Mouse (Mus musculus): ENCODE measurements at regions not wholly inside any gene's neighbourhood (a gene's known extent, or its start where the extent isn't known, plus 50 kb on each side); places are given as distances from the start of the nearest gene placed in this dataset.

DNA sequence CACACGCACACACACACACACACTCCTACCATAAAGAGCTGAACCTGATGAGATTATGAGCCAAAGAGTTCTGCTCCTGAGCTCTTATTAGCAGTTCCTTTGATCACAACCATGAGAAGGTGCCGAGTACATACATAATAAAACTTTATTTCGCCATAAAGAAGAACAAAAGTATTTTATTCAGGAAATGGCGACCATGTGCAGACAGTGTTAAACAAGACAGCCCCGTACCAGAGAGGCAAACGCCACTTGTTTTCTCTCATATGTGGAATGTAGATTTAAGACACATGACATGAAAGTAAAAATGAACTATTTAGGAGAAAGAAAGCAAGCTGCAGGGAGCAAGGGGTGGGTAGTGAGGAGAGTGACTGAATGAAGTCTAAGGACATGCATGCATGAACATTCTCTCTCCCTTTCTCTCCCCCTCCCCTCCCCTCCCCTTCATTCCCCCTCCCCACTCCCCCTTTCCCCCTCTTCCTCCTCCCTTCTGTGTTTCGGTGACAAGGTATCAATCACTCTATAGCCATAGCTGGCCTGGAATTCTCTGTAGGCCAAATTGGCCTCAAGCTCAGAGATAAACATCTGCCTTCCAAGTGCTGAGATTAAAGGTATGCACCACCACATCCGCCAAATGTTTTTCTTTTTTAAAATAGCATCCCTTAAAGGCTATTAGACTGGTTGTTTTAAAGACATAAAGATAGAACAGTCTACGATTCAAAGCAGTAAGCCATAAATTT lies 266.0 kb upstream of the Map3k7 start:
- Histone ChIP-seq H3K79me3 (ENCODE audit: low read depth) (no peaks in the 10 kb centered on the region), H3K79me2 (ENCODE audit: control insufficient read depth, insufficient read depth) (no peaks in the 10 kb centered on the region), H3K36me3 (ENCODE audit: control insufficient read depth, insufficient read depth) (no peaks in the 10 kb centered on the region), H3ac (ENCODE audit: control insufficient read depth, insufficient read length, low read depth) (no peak overlapping the region), H3K4me3 (ENCODE audit: insufficient read depth, poor library complexity, severe bottlenecking) (no peak overlapping the region), H3K27me3 (ENCODE audit: control insufficient read depth, insufficient read depth, insufficient read length) (no peaks in the 10 kb centered on the region)
- TF ChIP-seq CEBPB (IDR thresholded peaks at IDR 0.05; ENCODE audit: low read depth) (no peak), USF1 (IDR thresholded peaks at IDR 0.05; ENCODE audit: low read depth) (no peak), MYOG (IDR thresholded peaks at IDR 0.05; ENCODE audit: control insufficient read depth, extremely low read depth, insufficient read length) (no peak), CTCF (IDR thresholded peaks at IDR 0.05; ENCODE audit: control insufficient read depth, insufficient read depth, insufficient read length) (no peak), MYOD1 (IDR thresholded peaks at IDR 0.05; ENCODE audit: control insufficient read depth, insufficient read length, low read depth) (no peak), FOSL1 (IDR thresholded peaks at IDR 0.05; ENCODE audit: insufficient read depth, low read length, poor library complexity, severe bottlenecking) (no peak), MAX (IDR thresholded peaks at IDR 0.05) (no peak)

DNA sequence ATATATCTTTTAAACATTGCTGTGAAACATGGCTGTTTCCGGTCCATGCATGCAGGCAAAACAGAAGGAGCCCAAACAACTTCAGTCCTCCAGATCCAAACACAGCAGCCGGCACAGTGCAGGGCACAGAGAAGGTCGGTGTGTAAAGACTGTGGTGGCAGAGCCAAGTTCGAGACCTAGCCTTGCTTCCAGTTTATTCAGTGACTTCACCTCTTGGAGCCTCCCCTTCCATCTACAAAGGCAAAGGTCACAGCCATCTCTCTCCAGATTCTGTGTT lies 265.5 kb upstream of the Map3k7 start:
- no peaks in the 10 kb centered on the region for H3K79me2 ChIP-seq (ENCODE audit: control insufficient read depth, insufficient read depth)
- TF ChIP-seq MYOD1 (IDR thresholded peaks at IDR 0.05; ENCODE audit: control insufficient read depth, insufficient read length, low read depth) = no peak
- TF ChIP-seq CTCF (IDR thresholded peaks at IDR 0.05; ENCODE audit: control insufficient read depth, insufficient read depth, insufficient read length) = no peak
- TF ChIP-seq MAX (IDR thresholded peaks at IDR 0.05) = no peak
- TF ChIP-seq MYOG (IDR thresholded peaks at IDR 0.05; ENCODE audit: control insufficient read depth, extremely low read depth, insufficient read length) = no peak
- no peak for TF ChIP-seq CEBPB (IDR thresholded peaks at IDR 0.05; ENCODE audit: low read depth)
- TF ChIP-seq FOSL1 (IDR thresholded peaks at IDR 0.05; ENCODE audit: insufficient read depth, low read length, poor library complexity, severe bottlenecking) = no peak
- no peak for TF ChIP-seq USF1 (IDR thresholded peaks at IDR 0.05; ENCODE audit: low read depth)
- H3K27me3 ChIP-seq (ENCODE audit: control insufficient read depth, insufficient read depth, insufficient read length) = no peaks in the 10 kb centered on the region

DNA sequence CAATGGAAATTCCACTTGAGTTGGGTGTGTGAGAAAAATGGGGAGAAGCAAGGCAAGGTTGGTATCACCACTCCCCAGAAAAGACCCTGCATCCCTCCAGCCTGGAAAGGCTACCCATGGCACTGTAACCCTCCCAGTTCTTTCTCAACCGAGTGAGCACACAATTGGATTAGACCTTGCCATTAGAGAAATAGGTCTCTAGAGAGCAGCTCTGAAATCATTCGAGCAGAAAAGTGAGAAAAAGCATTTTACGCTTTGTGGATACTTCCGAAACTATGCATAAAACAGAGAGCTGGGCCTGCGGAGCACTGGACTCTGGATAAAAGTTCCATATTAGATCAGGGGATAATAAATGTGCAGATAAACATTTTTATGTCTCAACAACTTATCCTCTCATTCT lies 264.6 kb upstream of the Map3k7 start:
- TF ChIP-seq MYOD1 (IDR thresholded peaks at IDR 0.05; ENCODE audit: control insufficient read depth, insufficient read length, low read depth) (no peak), USF1 (IDR thresholded peaks at IDR 0.05; ENCODE audit: low read depth) (no peak), MAX (IDR thresholded peaks at IDR 0.05) (no peak), CTCF (IDR thresholded peaks at IDR 0.05; ENCODE audit: control insufficient read depth, insufficient read depth, insufficient read length) (no peak), CEBPB (IDR thresholded peaks at IDR 0.05; ENCODE audit: low read depth) (no peak), FOSL1 (IDR thresholded peaks at IDR 0.05; ENCODE audit: insufficient read depth, low read length, poor library complexity, severe bottlenecking) (no peak), MYOG (IDR thresholded peaks at IDR 0.05; ENCODE audit: control insufficient read depth, extremely low read depth, insufficient read length) (no peak)
- Histone ChIP-seq H3K27me3 (ENCODE audit: control insufficient read depth, insufficient read depth, insufficient read length) (no peaks in the 10 kb centered on the region), H3K36me3 (ENCODE audit: control insufficient read depth, insufficient read depth) (no peaks in the 10 kb centered on the region)

More for the DNA sequence above, 265.5 kb upstream of the Map3k7 start:
- H3K79me3 ChIP-seq (ENCODE audit: low read depth) = no peaks in the 10 kb centered on the region
- no peak overlapping the region for H3ac ChIP-seq (ENCODE audit: control insufficient read depth, insufficient read length, low read depth)
- no peak overlapping the region for H3K4me3 ChIP-seq (ENCODE audit: insufficient read depth, poor library complexity, severe bottlenecking)
- H3K36me3 ChIP-seq (ENCODE audit: control insufficient read depth, insufficient read depth) = no peaks in the 10 kb centered on the region

DNA sequence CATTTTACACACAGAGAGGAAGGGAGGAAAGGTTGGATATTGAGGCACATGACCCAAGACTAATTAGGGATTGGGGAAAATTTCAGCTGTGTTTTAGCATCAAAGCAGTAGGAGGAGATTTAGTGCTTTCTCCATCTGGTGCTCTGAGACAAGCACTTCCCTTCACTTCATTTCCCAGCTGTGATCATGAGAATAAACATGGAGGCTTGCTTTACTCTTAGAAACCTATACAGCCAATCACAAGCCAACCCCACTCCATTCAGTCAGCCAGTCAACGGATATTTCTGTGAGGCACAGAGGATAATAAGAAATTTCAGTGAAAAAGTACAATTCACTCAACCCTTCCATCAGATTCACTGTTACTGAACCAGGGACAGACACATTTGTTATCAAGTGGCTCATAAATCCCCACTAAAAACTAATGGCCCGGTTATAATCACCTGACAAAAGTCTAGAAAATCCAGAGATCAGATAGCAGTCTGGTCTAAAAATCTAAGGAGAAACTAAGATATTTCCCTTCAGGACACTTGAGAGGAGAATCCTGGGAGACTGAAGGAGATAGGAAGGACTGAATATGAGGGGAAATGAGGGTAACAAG lies 249.7 kb upstream of the Map3k7 start:
- H3K36me3 ChIP-seq (ENCODE audit: control insufficient read depth, insufficient read depth) = no peaks in the 10 kb centered on the region
- H3K79me3 ChIP-seq (ENCODE audit: low read depth) = no peaks in the 10 kb centered on the region
- no peak for TF ChIP-seq CEBPB (IDR thresholded peaks at IDR 0.05; ENCODE audit: low read depth)
- no peak for TF ChIP-seq MAX (IDR thresholded peaks at IDR 0.05)
- no peak for TF ChIP-seq USF1 (IDR thresholded peaks at IDR 0.05; ENCODE audit: low read depth)
- TF ChIP-seq CTCF (IDR thresholded peaks at IDR 0.05; ENCODE audit: control insufficient read depth, insufficient read depth, insufficient read length) = no peak
- no peak for TF ChIP-seq FOSL1 (IDR thresholded peaks at IDR 0.05; ENCODE audit: insufficient read depth, low read length, poor library complexity, severe bottlenecking)
- TF ChIP-seq MYOG (IDR thresholded peaks at IDR 0.05; ENCODE audit: control insufficient read depth, extremely low read depth, insufficient read length) = no peak
- TF ChIP-seq MYOD1 (IDR thresholded peaks at IDR 0.05; ENCODE audit: control insufficient read depth, insufficient read length, low read depth) = no peak
- H3K27me3 ChIP-seq (ENCODE audit: control insufficient read depth, insufficient read depth, insufficient read length) = no peaks in the 10 kb centered on the region
- H3K4me3 ChIP-seq (ENCODE audit: insufficient read depth, poor library complexity, severe bottlenecking) = no peak overlapping the region
- no peaks in the 10 kb centered on the region for H3K79me2 ChIP-seq (ENCODE audit: control insufficient read depth, insufficient read depth)
- no peak overlapping the region for H3ac ChIP-seq (ENCODE audit: control insufficient read depth, insufficient read length, low read depth)

More for the DNA sequence above, 264.6 kb upstream of the Map3k7 start:
- H3K79me2 ChIP-seq (ENCODE audit: control insufficient read depth, insufficient read depth) = no peaks in the 10 kb centered on the region
- no peak overlapping the region for H3K4me3 ChIP-seq (ENCODE audit: insufficient read depth, poor library complexity, severe bottlenecking)
- H3ac ChIP-seq (ENCODE audit: control insufficient read depth, insufficient read length, low read depth) = no peak overlapping the region
- H3K79me3 ChIP-seq (ENCODE audit: low read depth) = no peaks in the 10 kb centered on the region

DNA sequence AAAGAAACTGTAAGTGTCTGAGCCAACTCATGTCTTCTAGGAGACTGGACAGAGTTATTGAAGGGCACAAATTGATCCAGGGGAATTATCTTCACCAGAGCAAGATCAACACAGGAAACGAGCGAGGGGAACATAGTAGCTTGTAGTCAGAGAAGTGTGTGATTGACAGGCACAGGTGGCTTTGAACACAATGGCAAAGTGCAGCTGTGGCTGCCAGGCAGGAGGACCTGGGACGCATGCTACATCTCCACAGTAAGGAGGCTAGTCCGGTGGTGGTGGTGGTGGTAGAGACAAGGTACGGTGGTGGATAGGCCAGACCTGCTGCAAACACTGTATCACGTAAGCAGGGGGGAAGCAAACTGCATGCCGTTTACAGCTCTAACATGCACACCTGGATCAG lies 240.4 kb upstream of the Map3k7 start:
- TF ChIP-seq MYOD1 (IDR thresholded peaks at IDR 0.05; ENCODE audit: control insufficient read depth, insufficient read length, low read depth) = peak; percentile 100
- TF ChIP-seq CEBPB (IDR thresholded peaks at IDR 0.05; ENCODE audit: low read depth) = no peak
- Histone ChIP-seq H3K27me3 (ENCODE audit: control insufficient read depth, insufficient read depth, insufficient read length) (no peaks in the 10 kb centered on the region), H3K79me2 (ENCODE audit: control insufficient read depth, insufficient read depth) (no peaks in the 10 kb centered on the region), H3K79me3 (ENCODE audit: low read depth) (no peaks in the 10 kb centered on the region), H3K4me3 (ENCODE audit: insufficient read depth, poor library complexity, severe bottlenecking) (no peak overlapping the region), H3K36me3 (ENCODE audit: control insufficient read depth, insufficient read depth) (no peaks in the 10 kb centered on the region), H3ac (ENCODE audit: control insufficient read depth, insufficient read length, low read depth) (no peak overlapping the region)

DNA sequence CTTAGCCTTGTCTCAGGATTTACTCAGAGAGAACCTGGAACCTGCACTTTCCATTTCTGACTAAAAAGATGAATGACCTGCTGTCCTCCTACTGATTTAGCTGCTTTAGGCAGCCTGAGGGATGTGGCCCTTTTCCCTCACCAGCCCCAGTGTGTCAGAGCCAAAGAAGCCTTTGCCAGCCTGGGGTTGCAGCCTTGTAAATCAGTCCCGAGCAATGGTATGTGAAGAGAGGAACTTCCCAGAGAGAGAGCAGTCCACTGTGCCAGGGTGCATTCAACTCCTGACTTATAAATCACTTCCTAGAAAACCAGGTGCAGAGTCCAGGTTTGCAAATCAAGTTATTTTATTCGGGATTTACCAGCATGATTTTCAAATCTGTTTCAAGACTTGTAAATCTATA lies 239.5 kb upstream of the Map3k7 start:
- Histone ChIP-seq H3K79me2 (ENCODE audit: control insufficient read depth, insufficient read depth) (no peaks in the 10 kb centered on the region), H3K4me3 (ENCODE audit: insufficient read depth, poor library complexity, severe bottlenecking) (no peak overlapping the region), H3K36me3 (ENCODE audit: control insufficient read depth, insufficient read depth) (no peaks in the 10 kb centered on the region), H3ac (ENCODE audit: control insufficient read depth, insufficient read length, low read depth) (no peak overlapping the region), H3K27me3 (ENCODE audit: control insufficient read depth, insufficient read depth, insufficient read length) (no peaks in the 10 kb centered on the region), H3K79me3 (ENCODE audit: low read depth) (no peaks in the 10 kb centered on the region)
- TF ChIP-seq MYOD1 (IDR thresholded peaks at IDR 0.05; ENCODE audit: control insufficient read depth, insufficient read length, low read depth) (no peak), MYOG (IDR thresholded peaks at IDR 0.05; ENCODE audit: control insufficient read depth, extremely low read depth, insufficient read length) (no peak), CTCF (IDR thresholded peaks at IDR 0.05; ENCODE audit: control insufficient read depth, insufficient read depth, insufficient read length) (no peak), FOSL1 (IDR thresholded peaks at IDR 0.05; ENCODE audit: insufficient read depth, low read length, poor library complexity, severe bottlenecking) (no peak), MAX (IDR thresholded peaks at IDR 0.05) (no peak), USF1 (IDR thresholded peaks at IDR 0.05; ENCODE audit: low read depth) (no peak), CEBPB (IDR thresholded peaks at IDR 0.05; ENCODE audit: low read depth) (no peak)

Data from C2C12 (cell line).